Mouse (Mus musculus) hindbrain, postnatal 0 days (tissue): Measurements from ENCODE around the gene Atg4d. TPM values are rescaled to one million over a fixed set of nuclear protein-coding genes. Genes with fewer than 3 reads are reported as not detected.

Experiments used
- ATAC-seq: fragments of 200-750 bp; cut with Nextera tagmentation; 2 replicates; pipeline ENCODE4 v1.8.0; 2017; ENCODE audit warnings: mild to moderate bottlenecking, moderate TSS enrichment, moderate library complexity
- DNase-seq: peaks from one replicate; pipeline ENCODE4 v3.0.0-alpha.2; 2015; ENCODE audit warnings: low spot score
- H3K27ac ChIP-seq: fragments of 300-500 bp; sonication (generic); 2 replicates; pipeline ENCODE4 v1.5.1; 2014; ENCODE audit warnings: mild to moderate bottlenecking
- H3K27me3 ChIP-seq: fragments of 300-500 bp; sonication (generic); 2 replicates; pipeline ENCODE4 v1.6.1; 2014; ENCODE audit warnings: low read length, mixed read lengths; ENCODE audit not compliant: insufficient read depth
- H3K36me3 ChIP-seq: fragments of 300-500 bp; sonication (generic); 2 replicates; pipeline ENCODE4 v1.6.1; 2014; ENCODE audit warnings: low read length, mixed read lengths; ENCODE audit not compliant: insufficient read depth
- H3K4me1 ChIP-seq: fragments of 300-500 bp; sonication (generic); 2 replicates; pipeline ENCODE4 v1.6.1; 2014; ENCODE audit warnings: antibody characterized with exemption, low read length, mixed read lengths; ENCODE audit not compliant: insufficient read depth
- H3K4me2 ChIP-seq: fragments of 300-500 bp; sonication (generic); 2 replicates; pipeline ENCODE4 v1.6.1; 2014; ENCODE audit warnings: low read depth, mild to moderate bottlenecking, low read length, moderate library complexity, mixed read lengths
- H3K4me3 ChIP-seq: fragments of 300-500 bp; sonication (generic); 2 replicates; pipeline ENCODE4 v1.5.1; 2014; ENCODE audit warnings: low read length
- H3K9ac ChIP-seq: fragments of 300-500 bp; sonication (generic); replicated peaks from 2 replicates; pipeline ENCODE4 v1.6.1; 2014; ENCODE audit warnings: mild to moderate bottlenecking, low read length, moderate library complexity, mixed read lengths
- H3K9me3 ChIP-seq: fragments of 300-500 bp; sonication (generic); 2 replicates; pipeline ENCODE4 v1.6.1; 2016; ENCODE audit warnings: low read length, mixed read lengths
- CTCF ChIP-seq: IDR thresholded peaks from 2 replicates; pipeline ENCODE4 v1.5.1; 2016; ENCODE audit warnings: antibody characterized with exemption, control low read depth, low read depth
- WGBS: fragments of 180-500 bp; shearing (Covaris S2); extraction: QIAGEN DNeasy Blood & Tissue Kit; methylation state at CpG from one replicate; pipeline ENCODE4 v1.1.7; 2014; 5-methylcytosine and 5-hydroxymethylcytosine counted together
- polyA plus RNA-seq: library from polyadenylated mRNA; unstranded; fragments of >200 nt; fragmentation: Nextera tagmentation; extraction: Ambion mirVana; gene quantifications from 2 replicates; pipeline ENCODE4 v1.2.1, GENCODE M21; 2015
- total RNA-seq: library from RNA; depleted of rRNA; stranded (reverse); fragments of >200 nt; gene quantifications from 2 replicates; pipeline ENCODE4 v1.2.3, GENCODE M21; 2014

Atg4d gene
- total and polyA plus RNA-seq, 2 experiments from 2014 or later, result 32.1 to 38.6 TPM

DNA sequence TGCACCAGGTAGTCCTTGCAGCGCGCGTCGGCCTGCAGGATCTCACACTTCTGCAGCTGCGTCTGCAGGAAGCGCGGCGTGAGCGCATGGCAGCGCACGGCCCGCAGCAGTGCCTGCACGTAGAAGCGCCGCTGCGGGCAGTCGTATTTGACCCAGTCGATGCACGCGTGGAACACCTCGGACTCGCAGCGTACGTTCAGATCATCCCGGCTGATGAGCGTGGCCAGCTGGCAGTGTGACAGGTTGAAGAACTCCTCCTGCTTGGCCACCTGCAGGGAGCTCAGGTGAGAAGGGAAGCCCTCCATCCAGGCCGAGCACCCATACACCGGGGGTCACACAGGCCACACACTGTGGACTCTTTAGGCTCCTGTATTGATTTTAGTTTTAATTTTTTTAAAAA is 31.3 kb upstream of the Atg4d start:
- ATAC-seq, result no peak

DNA sequence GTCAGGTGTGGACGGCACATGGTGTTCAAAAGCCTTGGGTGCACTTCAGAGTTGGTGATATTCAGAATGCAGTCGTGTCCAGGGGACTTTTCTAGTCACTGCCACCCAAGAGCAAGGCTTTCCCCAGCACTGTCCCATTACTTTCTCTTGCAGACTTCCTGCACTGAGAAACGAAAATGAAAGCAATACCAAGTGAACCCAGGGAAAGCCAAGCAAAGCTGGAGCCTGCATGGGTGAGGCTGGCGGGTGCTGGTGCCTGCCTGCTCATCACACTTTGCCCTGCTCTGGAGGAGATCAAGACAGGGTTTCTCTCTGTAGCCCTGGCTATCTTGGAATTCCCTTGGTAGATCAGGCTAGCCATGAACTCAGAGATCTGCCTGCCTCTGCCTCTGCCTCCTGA is 29.8 kb upstream of the Atg4d start:
- Histone ChIP-seq H3K4me3 (no peak overlapping the region), H3K4me2 (no peak overlapping the region), H3K9ac (no peak overlapping the region), H3K27me3 (no peaks in the 10 kb centered on the region), H3K9me3 (no peaks in the 10 kb centered on the region), H3K27ac (no peak overlapping the region), H3K4me1 (peaks cover 8% of the 10 kb centered on the region; the same call in 1 of the 2 replicates), H3K36me3 (peaks cover 19% of the 10 kb centered on the region; the same call in 1 of the 2 replicates)
- 87% methylated on average over 4 of the region's 4 CpGs for WGBS
- ATAC-seq (no peak), DNase-seq (no peak)
- TF ChIP-seq CTCF, result no peak

More for the DNA sequence above, 31.3 kb upstream of the Atg4d start:
- Histone ChIP-seq H3K9ac (no peak overlapping the region), H3K27ac (no peak overlapping the region), H3K27me3 (no peaks in the 10 kb centered on the region), H3K4me2 (no peak overlapping the region), H3K9me3 (no peaks in the 10 kb centered on the region), H3K4me1 (peaks cover 8% of the 10 kb centered on the region; the same call in 1 of the 2 replicates), H3K4me3 (no peak overlapping the region), H3K36me3 (peaks cover 27% of the 10 kb centered on the region)
- no peak for DNase-seq
- no peak for TF ChIP-seq CTCF
- 85% methylated on average over 28 of the region's 28 CpGs for whole genome bisulfite sequencing

GRCm38 (mm10) chr9:21236991-21237367 is 28.1 kb upstream of the Atg4d start:
- Histone ChIP-seq H3K27me3 (0 out of 2 replicates have a peak, but pooled peaks cover 3% of the 10 kb centered on the region), H3K9ac (peak overlapping the region; percentile 72; the same call in 1 of the 2 replicates), H3K36me3 (peaks cover 13% of the 10 kb centered on the region; the same call in 1 of the 2 replicates), H3K9me3 (no peaks in the 10 kb centered on the region), H3K4me3 (peak overlapping the region; percentile 52; the same call in 1 of the 2 replicates), H3K4me1 (peaks cover 8% of the 10 kb centered on the region; the same call in 1 of the 2 replicates), H3K27ac (peak overlapping the region; percentile 76), H3K4me2 (peak overlapping the region; percentile 69)
- DNase-seq, result no peak
- ATAC-seq, result no peak
- no peak for TF ChIP-seq CTCF
- WGBS, result 71% methylated on average over 25 of the region's 25 CpGs

DNA sequence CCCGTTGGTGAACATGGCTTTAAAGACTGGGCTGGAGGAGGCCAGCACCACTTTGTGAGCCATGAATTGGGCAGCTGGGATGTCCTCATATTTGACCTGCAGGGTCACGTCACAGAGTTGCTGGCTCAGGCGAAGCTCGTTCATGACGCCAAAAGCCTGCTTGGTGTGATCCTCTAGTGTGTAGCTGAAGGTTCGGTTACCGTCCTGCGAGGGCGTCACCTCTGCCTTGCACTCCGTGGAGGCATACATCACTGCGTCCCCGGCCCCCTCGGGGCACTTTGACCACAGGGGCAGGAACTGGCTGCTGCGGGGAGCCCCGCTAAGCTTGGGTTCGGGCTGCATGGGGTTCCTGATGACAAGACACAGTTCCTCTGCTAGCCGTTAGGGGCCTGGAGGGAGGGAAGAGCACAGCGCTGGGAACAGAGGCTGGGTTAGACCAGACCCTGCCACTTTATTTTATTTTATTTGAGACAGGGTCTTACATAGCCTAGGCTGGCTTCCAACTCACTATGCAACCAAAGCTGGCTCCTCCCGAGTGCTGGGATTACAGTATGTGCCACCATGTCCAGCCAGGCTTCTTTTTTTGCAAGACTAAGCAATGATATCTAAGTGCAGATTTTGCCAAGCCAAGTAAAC is 27.6 kb upstream of the Atg4d start:
- Histone ChIP-seq H3K4me1 (peaks cover 8% of the 10 kb centered on the region; the same call in 1 of the 2 replicates), H3K4me3 (peak overlapping the region; percentile 52), H3K9ac (peak overlapping the region; percentile 72), H3K9me3 (no peaks in the 10 kb centered on the region), H3K4me2 (peak overlapping the region; percentile 69), H3K36me3 (peaks cover 12% of the 10 kb centered on the region; the same call in 1 of the 2 replicates), H3K27ac (peak overlapping the region; percentile 76), H3K27me3 (0 out of 2 replicates have a peak, but pooled peaks cover 3% of the 10 kb centered on the region)
- 16% methylated on average over 19 of the region's 19 CpGs for WGBS
- DNase-seq (peak; percentile 60), ATAC-seq (peak; percentile 54)
- peak; percentile 57 for TF ChIP-seq CTCF

GRCm38 (mm10) chr9:21238004-21238732 is 26.9 kb upstream of the Atg4d start:
- peak overlapping the region; percentile 52 for H3K4me3 ChIP-seq
- no peak for TF ChIP-seq CTCF
- peak overlapping the region; percentile 76 for H3K27ac ChIP-seq
- DNase-seq (peak; percentile 31), ATAC-seq (peak; percentile 1; the same call in 1 of the 2 replicates)
- peaks cover 8% of the 10 kb centered on the region; the same call in 1 of the 2 replicates for H3K36me3 ChIP-seq
- H3K4me1 ChIP-seq, result peaks cover 8% of the 10 kb centered on the region; the same call in 1 of the 2 replicates
- whole genome bisulfite sequencing, result 2% methylated on average over 27 of the region's 31 CpGs
- peaks cover 7% of the 10 kb centered on the region; the same call in 1 of the 2 replicates for H3K27me3 ChIP-seq
- no peaks in the 10 kb centered on the region for H3K9me3 ChIP-seq
- H3K4me2 ChIP-seq, result peak overlapping the region; percentile 69
- peak overlapping the region; percentile 72 for H3K9ac ChIP-seq

DNA sequence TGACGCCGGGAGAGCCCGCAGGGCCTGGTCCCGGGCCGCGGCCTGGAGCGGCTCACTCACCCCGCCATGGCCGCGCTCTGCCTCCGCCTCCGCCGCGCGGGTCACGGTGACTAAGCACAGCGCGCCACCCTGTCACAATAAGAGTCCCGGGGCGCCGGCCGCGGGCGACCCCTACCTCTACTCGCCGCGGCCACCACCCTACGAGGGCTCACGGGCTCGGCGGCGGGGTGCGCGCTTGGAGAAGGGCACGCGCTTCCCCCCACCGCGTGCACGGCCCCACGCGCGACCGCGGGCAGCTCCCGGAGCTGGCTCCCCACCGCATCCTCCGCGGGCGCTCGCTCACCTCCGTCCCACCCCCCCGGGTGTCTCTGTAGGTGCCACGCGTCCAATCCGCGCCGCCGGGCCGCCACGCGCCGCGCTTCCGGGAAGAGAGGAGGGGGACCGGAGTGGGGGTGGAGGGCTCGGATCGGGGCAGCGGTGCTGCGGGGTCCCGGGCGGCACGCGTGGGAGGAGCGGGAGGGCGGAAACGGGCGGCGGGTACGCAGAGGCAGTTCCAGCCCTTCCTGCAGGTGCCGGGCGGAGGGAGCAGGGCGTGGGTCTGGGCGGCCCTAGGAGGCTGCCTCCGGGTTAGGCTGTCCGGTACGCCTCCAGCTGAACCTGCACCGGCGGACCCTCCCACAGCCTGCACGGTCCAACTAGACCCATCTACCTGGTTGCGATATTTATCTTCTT is 26.2 kb upstream of the Atg4d start, which contains the start of gene Keap1:
Gene Keap1, minus strand, starts transcription at position 629 of the 732 bp plus-strand sequence.
- DNase-seq (peak; percentile 88), ATAC-seq (peak; percentile 90)
- Histone ChIP-seq H3K27ac (peak within 1 kb of the TSS; percentile 76), H3K9ac (peak within 1 kb of the TSS; percentile 72), H3K9me3 (no peaks in the 10 kb centered on the region), H3K4me1 (peaks cover 8% of the 10 kb centered on the region; the same call in 1 of the 2 replicates), H3K4me2 (peak within 1 kb of the TSS; percentile 69), H3K36me3 (0 out of 2 replicates have a peak, but pooled peaks cover under 1% of the 10 kb centered on the region), H3K4me3 (peak within 1 kb of the TSS; percentile 52), H3K27me3 (peaks cover 12% of the 10 kb centered on the region; the same call in 1 of the 2 replicates)
- WGBS, result under 1% methylated on average over 74 of the region's 90 CpGs
- no peak for TF ChIP-seq CTCF
